Mouse (Mus musculus) spleen, embryonic (tissue): Measurements from ENCODE around the gene Wnt1.

Experiments
- CTCF ChIA-PET: fragments of 350-600 bp; sonication (Branson Sonifier 250); formaldehyde crosslinking; loops from one replicate; lab custom pipeline; 2022; lab: Charles Lee

Gene Wnt1

DNA sequence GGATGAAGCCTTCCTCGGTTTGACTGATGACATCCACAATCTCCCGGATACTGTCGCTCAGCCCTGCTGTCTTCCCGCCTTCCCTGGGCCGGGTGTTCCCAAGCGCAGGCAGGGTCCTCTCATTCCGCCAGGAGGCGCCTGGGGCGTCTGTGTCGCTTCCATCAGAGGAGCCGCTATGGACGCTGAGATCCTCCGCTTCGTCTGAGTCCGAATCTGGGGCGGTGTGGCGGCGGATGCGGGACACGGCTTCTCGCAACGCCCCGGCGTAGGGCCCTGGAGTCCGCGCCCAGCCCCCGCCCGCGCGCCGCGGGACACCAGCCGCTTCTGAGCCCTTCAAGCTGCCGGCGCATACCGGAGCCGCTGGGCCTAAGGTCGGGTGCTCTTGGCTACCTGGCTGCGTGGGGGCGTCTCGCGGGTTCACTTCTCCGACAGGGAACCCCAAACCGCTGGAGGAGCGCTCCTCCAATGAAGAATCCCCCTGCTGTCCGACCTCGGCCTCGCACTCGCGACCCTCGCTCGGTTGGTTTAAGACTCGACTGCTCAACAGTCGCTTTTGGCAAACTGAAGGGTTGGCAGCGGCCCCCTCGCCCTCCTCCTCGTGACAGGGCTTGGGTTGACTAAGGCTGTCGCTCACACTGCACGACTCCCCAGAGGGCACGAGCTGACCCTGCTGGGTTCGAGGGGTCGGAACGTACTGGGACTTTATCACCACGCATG is 15.8 kb downstream of the Wnt1 start:
- CTCF ChIA-PET, result interaction anchor here (0.5 kb wide), 1 partner anchor 279 kb away, joined by 11 read pairs; no protein-coding TSS in a partner anchor

DNA sequence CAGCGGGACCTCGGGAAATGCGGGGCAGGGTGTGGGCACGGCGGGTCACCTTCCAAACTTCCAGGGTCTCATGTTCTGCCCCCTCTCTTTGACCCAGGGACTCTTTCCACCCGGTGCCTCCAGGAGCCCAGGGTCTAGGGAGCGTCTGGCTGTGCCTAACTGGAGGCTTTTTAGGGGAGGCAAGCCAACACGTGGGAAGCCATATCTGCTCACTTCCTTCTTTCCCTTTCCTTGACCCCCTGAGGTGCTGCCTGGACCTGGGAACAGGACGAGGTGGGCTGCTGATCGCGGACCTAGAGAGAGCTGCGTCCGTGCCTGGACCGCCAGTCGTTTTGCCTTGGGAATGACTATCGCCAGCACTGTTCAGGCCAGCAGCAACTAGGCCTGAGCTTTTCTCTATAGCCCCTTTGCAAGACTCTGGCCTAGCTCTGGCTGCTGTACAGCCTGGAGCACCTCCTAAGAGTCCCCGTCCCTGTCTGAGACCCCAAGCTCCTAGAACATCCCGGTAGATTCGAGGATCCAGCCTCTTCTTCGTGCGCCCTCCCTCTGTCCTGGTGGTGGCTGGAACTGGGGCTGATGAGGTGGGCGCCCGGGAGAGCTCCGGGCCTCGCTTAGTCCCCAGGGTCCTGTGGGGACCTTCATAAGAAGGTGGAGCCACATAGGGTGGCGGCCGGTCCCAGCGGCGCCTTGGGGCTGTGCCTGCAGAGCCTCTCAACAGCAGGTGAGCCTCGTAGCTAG is 16.6 kb downstream of the Wnt1 start:
- CTCF ChIA-PET, result no interaction called here

DNA sequence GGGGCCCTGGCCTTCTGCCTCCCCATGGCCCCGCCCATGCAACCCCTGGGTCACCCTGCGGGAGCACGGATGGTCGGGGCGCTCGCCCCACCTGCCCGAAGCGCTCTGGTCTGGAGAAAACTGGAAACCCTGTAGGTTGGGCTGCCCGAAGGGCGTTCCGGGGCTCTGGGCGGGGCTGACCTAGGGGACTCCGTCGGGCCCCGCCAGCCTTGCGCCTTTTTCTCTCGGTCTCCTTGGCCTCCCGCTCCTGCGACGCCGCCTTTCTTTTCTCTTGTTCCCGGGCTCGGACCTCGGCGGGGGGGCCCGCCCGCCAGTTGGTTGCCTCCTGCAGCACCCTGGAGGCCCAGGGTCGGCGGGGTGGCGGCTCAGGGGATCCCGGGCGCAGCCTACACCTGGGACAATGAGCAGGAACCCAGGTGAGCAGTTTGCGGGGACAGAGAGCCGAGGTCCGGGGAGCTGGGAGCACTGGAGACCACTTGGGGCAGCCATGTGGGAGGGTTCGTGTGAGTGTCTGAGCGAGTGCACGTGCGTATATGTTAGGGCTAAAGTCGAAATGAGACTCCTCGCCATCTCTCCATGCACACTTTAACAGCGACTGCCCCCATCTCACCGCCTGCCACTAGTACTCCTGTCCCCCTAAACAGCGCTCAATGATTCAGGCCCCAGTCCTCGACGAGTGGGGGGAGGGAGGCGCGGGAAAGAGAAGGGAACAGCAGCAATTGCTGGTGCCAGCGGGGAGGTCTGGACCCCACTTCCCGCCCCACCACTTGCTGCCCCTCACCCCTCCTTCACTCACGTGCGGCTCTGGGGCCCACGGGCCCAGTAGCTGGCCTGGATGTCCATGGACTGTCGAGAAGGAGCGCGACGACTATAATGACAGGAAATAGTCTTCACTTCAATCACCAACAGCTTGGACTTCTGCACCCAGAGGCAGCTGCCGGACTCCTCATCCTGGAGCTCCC is 17.4 kb downstream of the Wnt1 start:
- CTCF ChIA-PET, result no interaction called here

DNA sequence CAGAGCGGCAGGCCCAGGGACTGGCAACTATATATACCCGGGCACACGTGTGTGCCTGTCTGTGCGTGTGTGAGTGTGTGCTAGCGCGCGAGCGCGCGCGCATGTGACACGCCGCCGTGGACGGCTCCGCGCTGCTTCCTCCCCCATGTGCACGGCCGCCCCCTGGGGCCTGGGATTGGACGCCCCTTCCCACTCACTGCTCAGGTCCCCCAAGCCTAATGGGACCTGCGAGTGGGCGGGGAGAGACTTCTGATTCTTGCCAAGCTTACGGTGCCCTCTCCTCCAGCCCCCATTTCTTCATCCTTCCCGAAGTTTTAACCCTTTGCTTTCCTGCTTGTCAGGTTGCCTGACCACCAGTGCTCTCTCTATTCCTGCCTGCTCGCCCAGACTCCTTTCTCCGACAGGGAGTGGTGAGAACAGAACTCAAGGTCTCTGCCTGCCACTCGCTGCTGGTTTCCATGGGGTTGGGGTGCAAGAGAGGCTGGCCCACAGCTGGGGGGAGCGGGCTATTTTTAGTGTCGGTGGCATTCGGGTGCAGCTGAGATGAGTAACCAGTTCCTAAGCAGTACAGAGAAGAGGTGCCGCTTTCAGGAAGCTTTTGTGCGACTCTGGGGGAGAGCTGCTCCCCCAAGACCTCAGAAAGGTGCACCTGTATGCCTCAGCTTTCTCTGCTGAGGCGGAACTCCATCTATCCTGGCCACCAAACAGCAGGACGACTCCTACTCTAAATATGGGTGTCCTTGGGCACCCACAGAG is 18.4 kb downstream of the Wnt1 start:
- CTCF ChIA-PET, result interaction anchor here (0.5 to 1.1 kb wide), 2 partner anchors 17 to 65 kb away, joined by 3 to 13 read pairs; no protein-coding TSS in a partner anchor

DNA sequence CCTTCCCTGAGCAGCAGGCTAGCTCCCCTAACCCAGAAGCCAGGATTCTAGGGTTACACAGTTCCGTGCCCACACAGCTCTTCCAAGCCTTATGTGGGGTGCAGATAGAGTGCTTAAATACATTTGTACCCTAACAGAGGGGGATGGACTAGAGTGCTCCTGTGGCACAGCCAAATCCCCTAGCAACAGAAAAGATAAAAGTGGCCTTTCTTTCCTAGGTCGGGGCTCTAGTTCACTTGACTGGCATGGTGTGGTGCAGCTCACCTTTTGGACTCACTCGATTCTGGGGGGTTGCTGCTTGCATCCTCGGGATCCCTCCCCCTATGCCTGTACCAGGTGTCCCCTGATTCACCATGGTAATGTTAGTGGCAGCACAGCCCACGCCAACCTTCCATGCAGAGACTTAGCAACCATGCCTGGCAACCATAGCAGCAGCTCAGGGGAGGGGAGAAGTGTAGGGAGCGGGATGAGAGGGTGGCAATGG is 19.0 kb downstream of the Wnt1 start:
- CTCF ChIA-PET, result interaction anchor here (0.5 to 1.3 kb wide), 3 partner anchors 18 to 64 kb away, joined by 3 to 13 read pairs (median 3); no protein-coding TSS in a partner anchor

DNA sequence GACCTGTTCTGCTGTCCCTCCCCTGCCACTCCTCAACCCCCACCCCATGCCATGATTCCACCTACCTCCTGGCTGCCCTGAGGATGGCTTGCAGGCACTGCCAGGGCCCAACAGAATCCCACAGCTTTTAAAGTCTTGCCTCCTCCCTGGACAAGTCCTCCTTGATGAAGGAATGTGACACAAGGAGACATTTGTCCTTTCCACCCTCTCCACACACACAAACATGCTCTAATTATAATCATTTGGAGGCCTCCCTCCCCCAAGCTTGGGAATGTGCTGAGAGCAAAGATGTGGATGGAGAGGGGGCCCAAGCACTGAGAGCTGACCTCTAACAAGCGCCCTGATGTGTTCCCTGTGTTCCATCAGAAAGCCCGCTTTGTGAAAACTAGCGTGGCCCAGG is 19.7 kb downstream of the Wnt1 start, which contains the start of gene Ddn:
Gene Ddn, minus strand, starts transcription at position 101 of the 400 bp plus-strand sequence.
- CTCF ChIA-PET, result interaction anchor here (0.6 to 1.3 kb wide), 3 partner anchors 11 to 330 kb away, joined by 3 to 6 read pairs (median 3); no protein-coding TSS in a partner anchor

DNA sequence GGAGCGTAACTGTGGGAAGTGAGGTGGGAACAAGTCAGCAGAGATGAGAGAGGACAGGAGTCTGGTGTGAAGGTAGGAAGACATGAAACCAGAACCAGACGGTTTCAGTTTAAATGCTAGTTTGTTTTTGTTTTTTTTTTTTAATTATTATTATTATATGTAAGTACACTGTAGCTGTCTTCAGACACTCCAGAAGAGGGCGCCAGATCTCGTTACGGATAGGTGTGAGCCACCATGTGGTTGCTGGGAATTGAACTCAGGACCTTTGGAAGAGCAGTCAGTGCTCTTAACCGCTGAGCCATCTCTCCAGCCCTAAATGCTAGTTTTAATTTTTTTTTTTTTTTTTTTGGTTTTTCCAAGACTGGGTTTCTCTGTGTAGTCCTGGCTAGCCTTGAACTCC is 20.6 kb downstream of the Wnt1 start:
- CTCF ChIA-PET, result interaction anchor here (0.6 to 1.3 kb wide), 3 partner anchors 18 to 79 kb away, joined by 3 to 11 read pairs (median 5); no protein-coding TSS in a partner anchor

DNA sequence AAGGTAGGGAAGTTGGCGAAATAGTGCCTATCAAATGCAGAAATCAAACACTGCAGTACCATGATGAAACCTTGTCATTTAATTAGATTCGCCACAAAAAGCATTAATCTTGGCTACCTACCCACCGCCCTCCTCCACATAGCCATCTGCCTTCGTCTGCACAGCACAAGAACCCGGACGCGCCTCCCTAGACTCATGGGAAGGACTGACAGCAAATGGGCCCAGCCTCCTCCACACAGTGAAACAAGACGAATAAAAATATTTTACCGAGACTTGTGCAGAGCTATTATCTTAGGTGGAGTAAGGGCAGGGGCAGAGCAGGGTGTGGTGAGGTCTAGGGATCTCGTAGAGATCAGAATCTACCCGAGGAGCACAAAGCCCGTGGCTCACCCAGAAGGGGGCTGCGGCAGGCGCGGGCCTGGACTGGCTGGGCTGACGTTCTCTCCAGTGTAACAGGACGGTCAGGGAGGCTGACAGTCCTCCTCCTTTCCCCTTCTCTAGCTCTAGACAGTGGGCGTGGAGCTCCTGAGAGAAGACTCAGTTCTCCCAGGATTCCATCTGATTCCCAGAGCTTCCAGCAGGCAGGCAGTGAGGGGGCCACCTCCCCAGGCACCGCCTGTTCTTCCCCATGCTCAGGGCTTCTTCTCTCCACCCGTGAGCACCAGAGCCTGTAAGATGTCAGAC is 23.2 kb downstream of the Wnt1 start:
- CTCF ChIA-PET, result no interaction called here

DNA sequence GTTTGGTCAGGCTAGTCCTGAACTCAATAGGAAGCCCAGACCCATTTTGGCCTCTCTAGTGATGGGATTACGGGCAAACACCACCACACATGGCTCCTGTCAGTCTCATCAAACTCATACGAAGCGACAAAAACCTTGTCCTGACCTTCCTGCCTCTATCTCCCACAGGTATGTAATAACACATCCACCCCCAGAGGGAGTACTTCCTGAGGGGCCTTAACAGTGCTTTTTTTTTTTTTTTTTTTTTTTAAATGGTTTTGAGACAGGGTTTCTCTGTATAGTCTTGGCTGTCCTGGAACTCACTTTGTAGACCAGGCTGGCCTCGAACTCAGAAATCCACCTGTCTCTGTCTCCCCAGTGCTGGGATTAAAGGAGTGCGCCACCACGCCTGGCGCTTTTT is 28.5 kb downstream of the Wnt1 start:
- CTCF ChIA-PET, result no interaction called here

DNA sequence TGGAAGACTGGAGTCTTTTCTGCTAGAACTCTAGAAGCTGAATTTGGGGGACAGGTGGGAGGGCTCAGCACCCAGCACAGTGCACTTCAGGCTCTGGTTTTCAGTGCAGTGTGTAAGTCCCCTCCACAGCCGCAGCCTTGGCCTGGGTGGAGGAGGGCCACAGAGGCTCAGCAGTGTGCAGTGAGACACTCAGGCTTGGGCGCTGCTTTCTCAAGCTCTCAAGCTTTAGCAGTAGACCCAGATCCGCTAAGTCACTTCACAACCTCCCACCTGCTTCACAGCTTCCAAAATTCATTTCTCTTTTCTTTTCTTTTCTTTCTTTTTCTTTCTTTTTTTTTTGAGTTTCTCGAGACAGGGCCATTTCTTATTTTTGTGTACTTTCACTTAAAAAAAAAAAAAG is 31.3 kb downstream of the Wnt1 start:
- CTCF ChIA-PET, result interaction anchor here (0.7 kb wide), 1 partner anchor 55 kb away, joined by 5 read pairs; no protein-coding TSS in a partner anchor

DNA sequence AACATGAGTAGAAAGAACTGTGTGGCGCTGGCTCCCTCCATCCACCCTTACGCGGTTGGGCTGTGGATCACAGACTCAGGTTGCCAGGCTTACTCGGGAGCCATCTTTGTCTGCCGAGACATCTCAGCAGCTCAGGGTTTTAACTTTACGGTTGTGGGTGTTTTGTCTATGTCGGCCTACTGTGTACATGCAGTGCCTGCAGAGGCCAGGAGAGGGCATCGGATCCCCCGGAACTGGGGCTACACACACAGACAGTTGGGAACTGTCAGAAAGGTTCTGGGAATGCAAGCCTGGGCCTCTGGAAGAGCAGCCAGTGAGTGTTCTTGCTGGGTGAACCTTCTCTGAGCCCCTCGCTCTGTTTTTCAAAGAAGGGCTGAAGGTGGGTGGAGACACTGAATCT is 31.7 kb downstream of the Wnt1 start:
- CTCF ChIA-PET, result interaction anchor here (0.7 kb wide), 1 partner anchor 55 kb away, joined by 5 read pairs; no protein-coding TSS in a partner anchor

DNA sequence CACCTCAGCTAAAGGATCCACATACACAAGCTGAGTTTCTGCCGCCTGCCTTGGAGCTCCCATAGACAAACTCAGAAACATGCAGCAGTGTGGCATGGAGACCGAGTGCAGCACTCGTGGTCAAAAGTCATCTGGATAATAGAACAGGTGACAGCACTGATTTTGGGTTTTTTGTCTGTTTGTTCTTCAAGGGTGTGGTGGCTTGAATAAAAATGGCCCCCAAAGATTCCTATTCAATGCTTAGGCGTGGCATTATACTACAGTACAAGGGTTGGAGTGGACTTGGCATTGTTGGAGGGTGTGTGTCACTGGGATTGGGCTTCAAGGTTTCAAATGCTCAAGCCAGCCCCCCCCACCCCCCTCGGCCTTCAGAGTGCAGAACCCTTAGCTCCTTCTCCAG is 32.5 kb downstream of the Wnt1 start:
- CTCF ChIA-PET, result interaction anchor here (0.6 kb wide), 2 partner anchors 32 to 159 kb away, joined by 3 to 7 read pairs; partner anchors contain the start of gene Wnt1

DNA sequence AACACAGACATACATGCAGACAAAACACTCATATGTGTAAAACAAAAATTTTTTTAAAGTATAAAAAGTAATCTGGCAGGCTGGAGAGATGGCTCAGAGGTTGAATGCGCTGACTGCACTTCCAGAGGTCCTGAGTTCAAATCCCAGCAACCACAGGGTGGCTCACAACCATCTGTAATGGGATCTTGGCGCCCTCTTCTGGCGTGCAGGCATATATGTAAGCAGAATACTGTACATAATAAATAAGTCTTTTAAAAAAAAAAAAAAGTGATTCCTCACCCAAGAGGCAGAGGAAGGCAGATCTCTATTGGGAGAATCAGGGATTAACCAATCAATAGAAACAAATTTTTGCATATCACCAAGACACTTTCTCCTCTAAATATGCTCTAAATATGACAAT is 33.8 kb downstream of the Wnt1 start:
- CTCF ChIA-PET, result no interaction called here

DNA sequence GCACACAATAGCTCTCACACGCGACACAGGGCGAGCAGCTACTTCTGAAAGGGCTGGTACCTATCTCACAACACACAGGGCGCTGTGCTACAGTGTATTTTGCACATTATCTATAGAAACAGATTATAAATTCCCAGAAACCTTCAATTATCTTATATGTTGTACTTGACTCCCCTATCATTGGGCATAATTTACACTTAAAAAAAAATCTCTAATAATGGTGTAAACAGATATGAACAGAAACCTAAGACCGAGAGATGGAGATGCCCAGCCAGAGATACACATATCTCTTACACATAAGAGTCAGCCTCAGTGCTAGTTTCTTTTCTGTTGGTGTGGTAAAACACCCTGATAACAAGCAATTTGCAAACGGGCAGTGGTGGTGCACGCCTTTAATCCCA is 38.0 kb downstream of the Wnt1 start:
- CTCF ChIA-PET, result interaction anchor here (0.6 kb wide), 1 partner anchor 592 kb away, joined by 3 read pairs; no protein-coding TSS in a partner anchor

DNA sequence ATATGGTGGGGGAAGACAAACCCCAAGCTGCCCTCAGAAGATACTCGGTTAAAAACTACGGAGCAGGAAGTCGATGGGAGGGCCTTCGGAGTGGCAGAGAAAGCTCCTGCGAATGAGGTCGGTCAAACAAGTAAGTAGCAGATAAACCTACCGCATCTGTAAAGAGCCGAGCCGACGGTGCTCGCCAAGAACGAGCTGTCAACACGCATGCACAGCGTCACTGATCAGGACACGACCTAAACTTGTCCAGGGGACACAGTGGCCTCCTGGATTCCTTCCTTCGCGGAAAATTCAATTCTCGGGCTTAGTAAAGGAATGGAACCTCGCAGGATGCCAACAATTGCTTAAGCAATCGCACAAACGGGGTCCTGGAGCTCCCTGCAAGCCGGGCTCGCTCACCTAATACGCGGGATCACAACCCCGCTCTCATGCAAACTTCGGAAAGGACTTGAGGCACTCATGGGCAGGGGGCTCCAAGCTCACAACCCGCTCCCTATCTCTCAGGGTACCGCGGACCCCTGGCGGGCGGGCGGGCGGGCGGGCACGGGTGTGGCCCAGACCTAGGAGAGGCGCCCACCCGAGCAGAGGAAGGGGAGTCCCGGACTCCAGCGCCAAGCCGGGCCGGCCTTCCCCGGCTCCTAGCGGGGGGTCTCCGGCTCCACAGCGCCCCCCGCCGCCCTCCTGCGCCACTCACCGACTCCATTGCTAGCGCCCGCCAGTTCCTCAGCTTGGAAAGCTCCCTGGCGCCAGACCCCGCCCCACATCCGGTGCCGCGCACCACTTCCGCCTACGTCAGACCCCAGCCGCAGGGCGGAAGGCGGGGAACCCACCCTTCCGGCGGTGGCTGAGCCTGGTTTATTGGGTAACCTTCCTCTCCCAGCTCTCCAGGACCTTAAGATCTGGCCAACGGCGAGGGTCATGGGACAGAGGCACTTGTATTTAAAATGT is 41.4 kb downstream of the Wnt1 start, which contains the start of gene Prkag1:
Gene Prkag1, minus strand, starts transcription at position 786 of the 948 bp plus-strand sequence.
- CTCF ChIA-PET, result interaction anchor here (1.5 kb wide), 1 partner anchor 22 kb away, joined by 3 read pairs; the partner anchor contains the start of gene Ddn

DNA sequence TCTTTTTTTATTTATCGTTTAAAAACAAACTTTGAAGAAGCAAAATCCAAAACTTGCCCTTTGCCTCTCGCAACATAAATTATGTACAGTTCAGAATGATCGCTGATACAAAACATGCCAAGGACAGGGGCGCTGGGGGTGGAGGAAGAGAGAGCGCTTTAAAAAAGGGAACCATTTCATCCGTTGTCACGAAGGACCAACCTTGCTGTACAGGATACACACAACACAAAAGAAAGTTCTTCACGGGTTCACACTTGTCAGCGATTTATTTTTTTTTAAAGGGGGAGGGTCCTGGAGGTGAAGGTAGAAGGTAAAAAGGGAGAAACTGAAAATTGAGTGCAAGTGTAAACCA is 42.0 kb downstream of the Wnt1 start:
- CTCF ChIA-PET, result no interaction called here

DNA sequence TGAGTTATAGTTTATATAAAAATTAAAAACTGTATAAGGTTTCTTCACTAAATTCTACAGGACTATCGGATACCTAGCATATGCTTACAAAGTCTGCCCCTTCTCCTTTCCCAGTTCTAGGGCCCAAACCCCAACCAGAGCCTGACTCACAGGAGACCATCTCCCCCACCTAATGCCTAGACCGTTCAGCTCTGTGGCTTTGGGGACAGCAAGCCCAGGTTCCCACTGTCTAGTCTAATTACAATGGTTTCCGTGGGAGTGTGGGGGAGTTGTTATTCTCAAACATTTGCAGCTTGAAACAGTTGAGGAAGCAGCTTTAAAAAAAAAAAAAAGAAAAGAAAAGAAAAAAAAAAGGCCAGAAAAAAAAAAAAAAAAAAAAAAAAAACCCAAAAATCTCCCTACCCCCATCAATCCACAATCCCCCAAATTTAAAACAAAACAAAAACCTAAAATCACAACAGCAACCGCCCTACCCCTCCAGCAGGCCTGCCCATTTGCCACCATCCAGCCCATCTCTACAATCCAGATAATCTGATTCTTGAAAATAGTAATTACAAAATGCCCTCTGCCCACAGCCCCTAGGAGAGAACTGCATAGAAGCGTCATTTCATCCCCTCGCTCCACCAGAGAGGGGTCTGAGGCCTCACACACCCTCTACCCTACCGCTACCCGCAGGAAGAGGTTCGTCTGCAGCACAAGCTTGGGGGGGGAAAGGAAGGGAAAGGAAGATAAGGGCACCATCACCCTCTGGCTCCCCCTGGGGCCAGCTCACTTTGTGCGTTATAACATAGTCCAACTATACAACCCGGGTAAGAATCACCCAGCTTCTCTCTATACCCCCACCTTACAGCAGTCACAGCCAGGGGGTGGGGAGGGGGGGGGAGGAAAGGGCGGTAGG is 42.8 kb downstream of the Wnt1 start:
- CTCF ChIA-PET, result interaction anchor here (0.6 to 0.8 kb wide), 2 partner anchors 34 to 151 kb away, joined by 4 to 7 read pairs; no protein-coding TSS in a partner anchor
